Mouse (Mus musculus) C2C12 (cell line): Measurements from ENCODE around the gene Yod1.

Experiments used
- CEBPB ChIP-seq: IDR thresholded peaks from one replicate; pipeline ENCODE4 v1.6.1; 2011; ENCODE audit warnings: low read depth, mild to moderate bottlenecking, control low read depth, moderate library complexity
- CTCF ChIP-seq: IDR thresholded peaks from one replicate; pipeline ENCODE4 v1.5.1; 2011; ENCODE audit not compliant: control insufficient read depth, insufficient read depth, insufficient read length
- MAX ChIP-seq: IDR thresholded peaks from one replicate; pipeline ENCODE4 v1.6.1; 2011; ENCODE audit warnings: mild to moderate bottlenecking, control low read depth
- MYOD1 ChIP-seq: IDR thresholded peaks from one replicate; pipeline ENCODE4 v1.6.1; 2011; ENCODE audit warnings: low read depth; ENCODE audit not compliant: control insufficient read depth, insufficient read length

GRCm38 (mm10) chr1:130740227-130740648, 23.1 kb downstream of the Yod1 start:
- no peak for TF ChIP-seq CTCF
- no peak for TF ChIP-seq CEBPB
- TF ChIP-seq MYOD1: no peak
- TF ChIP-seq MAX: no peak
